Mouse (Mus musculus): ENCODE measurements around the gene Plod2.

The Plod2 gene

DNA sequence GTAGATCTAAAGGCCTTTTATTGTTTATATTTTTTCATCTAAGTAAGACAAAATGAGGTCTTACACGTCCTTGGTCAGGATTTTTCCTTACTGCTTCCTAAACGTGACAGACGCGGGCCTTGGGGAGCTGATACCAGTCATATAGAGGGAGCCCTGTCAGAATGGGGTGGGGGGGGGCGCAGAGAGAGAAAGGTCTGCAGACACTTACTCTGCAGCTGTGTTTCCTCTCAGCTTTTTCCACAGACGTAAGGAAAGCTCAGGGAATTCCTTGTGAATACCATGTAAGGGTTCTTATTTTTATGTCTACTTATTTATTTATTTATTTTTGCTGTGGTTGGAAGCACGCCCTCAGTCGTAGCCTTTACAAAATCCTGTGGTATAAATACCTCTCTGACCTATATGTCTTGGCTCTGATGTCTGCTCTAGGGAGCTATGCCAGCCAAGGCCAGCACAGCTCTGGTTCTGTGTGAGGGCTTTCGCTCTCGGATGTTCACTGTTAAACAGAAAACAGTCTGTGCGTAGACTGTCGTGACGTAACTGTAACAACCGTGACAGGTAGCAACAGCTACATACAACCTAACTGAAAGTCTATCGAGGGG is 58.0 kb downstream of the Plod2 start:
- DNase-seq (ENCODE audit: low read depth, low spot score), result no peak

DNA sequence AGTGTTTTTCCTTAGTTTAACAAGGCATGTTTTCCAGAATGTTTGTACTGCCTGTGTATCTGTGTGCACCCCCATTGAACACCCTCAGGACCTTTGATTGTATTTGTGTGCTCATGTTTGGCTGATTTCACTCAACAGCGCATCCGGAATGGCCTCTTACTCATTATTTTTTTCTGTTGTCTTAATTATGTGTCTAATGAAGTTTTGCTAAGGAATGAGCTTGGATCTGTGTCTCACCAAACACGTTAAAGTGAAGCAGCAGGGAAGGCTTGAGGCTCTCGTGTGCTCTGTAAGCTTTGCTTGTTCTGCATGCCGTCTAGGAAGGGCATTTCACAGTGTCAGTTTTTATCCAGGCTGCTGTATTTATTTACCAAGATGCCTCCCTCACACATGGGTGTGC is 59.5 kb downstream of the Plod2 start:
- DNase-seq (ENCODE audit: low read depth, low spot score), result no peak

DNA sequence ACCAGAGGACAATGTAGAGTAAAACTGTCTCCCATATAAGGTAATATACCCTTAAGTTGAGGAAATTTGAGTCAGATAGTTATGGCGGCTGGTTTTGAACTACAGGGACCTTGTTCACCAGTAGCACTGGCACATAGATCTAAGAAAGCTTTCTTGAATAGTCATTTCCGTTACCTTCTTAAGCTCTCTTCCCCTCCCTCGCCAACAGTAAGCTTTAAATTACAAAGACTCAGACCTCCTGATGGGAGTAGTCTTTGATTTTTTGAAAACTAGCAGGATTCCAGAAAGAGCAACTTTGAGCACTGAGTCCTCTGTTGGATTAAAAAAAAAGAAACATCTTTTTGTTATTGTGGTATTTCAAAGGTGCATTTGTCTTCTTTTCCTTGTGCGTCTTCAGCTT is 61.5 kb downstream of the Plod2 start:
- DNase-seq (ENCODE audit: low read depth, low spot score), result peak; percentile 87

DNA sequence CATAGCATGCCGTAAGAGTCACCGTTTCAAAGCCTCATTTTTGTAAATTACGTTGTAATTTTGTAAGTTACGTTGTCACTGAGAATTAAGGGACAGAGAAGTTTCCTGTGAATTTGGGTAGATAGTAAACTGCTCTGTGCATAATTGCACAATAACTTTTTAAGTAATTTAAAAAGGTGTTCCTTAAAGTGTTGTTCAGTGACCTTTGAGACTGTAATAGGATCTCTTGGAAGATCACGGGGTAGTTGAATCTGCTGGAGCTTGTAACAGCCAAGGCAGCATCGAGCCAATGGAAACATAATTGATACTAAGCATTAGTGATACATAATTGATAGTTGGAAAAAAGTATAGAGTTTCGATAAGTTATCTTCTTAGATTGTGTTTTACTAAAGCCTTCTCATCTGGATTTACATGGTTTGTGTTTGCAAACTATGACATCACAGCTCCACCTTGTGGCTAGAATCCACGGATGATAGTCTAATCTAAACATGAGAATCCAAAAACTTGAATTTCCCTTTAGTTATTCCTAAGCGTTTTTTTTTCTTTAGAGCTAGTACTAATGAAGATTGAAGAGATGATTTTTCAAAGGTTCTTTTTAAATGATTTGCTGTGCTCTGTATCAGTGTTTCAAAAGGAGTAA is 68.7 kb downstream of the Plod2 start:
- DNase-seq (ENCODE audit: low read depth, low spot score), result peak; percentile 35

DNA sequence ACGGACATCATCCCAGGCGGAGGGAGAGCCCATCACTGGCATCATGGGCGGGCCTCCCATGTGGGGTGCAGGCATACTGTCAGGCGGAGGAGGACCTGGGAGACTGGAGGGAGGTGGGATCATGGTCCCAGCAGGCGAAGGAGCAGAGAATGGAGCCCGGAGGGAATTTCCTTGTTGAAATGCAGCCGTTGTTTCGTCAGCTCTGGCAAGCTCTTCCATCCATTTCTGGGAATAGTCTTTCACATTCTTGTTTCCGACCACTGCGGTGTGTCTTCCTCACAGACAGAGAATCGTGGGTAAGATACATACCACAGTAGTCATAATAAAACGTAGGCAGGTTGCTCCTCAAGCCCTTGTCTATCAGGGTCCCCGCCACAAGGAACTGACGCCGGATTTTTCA is 70.6 kb downstream of the Plod2 start:
- DNase-seq (ENCODE audit: low read depth, low spot score), result no peak

DNA sequence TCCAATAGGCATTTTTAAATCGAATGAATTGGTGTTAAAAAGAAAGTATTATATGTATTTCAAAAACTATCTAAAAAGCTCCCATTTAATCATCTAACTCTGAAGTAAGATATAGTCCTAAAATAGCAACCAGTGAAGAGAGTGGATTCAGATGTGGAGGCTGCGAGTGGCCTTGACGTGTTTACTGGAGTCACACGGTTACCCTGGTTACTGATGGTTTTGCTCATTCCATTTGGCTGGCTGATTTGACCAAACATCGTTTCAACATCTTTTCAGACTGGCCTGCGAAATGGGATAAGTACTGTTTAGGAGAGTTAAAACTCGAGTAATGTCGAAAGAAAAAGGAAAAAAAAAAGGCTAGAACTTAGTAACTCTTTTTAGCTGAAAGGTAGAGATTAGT is 71.2 kb downstream of the Plod2 start:
- DNase-seq (ENCODE audit: low read depth, low spot score), result peak; percentile 20

DNA sequence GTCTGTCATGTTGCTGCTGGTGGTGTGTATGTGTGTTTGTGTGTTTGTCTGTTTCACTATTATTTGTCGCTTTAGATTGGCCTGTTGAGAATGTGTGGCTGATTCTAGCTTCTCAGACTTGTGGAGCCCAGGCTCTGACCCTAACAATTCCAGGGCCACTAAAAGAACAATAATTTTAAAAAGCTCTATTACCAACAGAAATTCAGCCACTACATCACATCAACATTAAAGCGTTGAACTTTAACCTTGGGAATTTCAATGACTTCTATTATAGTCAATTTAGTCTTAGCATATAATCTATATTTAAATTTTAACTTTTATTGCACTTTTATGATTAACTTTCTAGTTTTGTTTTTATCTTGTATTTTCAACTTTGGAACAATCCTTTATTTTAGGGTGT is 74.4 kb downstream of the Plod2 start:
- no peak for DNase-seq (ENCODE audit: low read depth, low spot score)

DNA sequence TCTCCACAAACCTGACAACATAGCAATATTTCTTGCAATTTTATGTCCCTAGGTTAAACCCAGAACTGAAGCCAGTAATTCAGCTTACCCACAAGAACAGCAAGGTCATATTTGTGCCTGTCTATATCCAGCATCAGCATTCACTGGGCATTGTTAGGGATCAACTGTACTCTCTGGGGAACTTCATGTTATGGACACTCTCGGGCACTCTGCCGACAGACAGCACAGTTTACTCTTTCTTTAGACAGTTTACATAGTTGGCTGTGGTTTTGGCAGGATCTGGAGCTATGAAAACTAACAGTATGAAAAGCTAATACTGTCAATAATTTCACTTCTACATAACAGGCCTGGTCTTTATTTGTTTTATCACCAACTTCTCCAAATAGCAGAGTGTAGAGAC is 75.4 kb downstream of the Plod2 start:
- DNase-seq (ENCODE audit: low read depth, low spot score), result no peak

DNA sequence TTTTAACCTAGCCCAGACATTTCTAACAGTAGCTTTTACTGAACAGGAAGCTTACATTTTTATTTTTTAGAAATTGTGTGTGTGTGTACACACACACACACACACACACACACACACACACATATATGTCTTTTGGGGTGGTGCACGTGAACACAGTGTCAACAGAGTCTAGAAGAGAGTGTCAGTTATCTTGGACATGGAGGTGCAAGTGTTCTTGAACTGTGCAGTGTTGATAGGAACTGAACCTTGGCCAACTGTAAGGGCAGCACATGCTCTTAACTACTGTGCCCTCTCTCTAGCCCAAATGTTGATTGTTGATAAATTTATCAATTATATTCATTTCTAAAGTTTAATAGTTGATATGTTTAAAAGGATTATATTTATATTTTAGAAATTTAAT is 78.1 kb downstream of the Plod2 start:
- DNase-seq (ENCODE audit: low read depth, low spot score), result no peak

DNA sequence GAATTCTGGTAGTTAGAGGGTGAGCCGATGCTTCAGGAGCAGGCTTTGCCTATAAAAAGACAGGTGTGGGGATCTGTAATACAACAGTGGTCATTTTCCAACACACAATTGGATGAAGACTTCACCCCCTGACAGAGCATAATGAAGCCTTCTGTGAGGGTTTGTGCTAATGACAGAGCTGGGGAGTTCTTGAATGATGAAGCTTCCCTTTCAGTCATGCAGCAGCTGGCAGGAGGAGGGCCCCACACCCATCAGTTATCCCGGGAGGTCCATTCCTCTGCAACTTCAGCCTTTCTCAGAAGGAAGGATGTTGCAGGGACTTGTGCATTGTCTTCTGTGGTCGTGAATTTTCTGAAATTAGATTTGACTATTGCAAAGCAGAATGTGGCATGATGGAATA is 79.2 kb downstream of the Plod2 start:
- no peak for DNase-seq (ENCODE audit: low read depth, low spot score)

DNA sequence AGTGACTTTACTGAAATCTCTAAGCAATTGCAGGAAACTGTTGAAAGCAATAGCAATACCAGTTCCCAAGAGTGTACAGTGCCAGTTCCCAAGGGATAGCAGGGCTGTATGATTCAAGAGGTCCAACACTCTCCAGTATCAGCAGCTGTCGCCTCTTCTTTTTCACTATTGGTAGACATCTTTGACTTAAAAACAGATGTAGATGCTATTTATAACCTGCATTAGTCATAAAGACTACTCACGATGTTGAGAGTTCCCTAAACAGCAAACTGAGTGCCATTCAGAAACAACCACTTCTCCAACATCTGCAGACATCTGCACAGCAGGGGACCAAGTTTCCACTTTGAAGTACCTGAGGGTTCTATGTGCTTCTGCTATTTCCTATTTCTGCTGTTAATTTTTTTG is 79.9 kb downstream of the Plod2 start:
- DNase-seq (ENCODE audit: low read depth, low spot score), result no peak

DNA sequence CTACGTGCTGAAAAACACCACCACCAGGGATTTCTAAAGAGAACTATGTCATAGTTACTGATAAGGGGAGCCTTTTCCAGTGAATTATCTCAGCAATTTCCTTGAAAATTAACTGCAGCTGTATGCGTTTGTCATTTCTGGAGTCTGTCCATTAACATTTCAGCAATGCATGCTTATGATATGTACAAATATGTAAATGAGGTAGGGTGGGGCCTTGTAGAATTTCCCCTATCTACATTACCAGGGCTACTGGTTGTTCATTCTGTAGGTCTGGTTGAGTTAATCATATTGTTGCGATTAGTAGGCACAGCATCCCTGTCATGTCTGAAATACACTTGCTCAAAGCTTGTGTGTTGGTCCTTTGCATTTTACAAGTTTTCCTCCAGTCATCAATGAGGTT is 92.8 kb downstream of the Plod2 start:
- no peak for DNase-seq (ENCODE audit: low read depth, low spot score)

DNA sequence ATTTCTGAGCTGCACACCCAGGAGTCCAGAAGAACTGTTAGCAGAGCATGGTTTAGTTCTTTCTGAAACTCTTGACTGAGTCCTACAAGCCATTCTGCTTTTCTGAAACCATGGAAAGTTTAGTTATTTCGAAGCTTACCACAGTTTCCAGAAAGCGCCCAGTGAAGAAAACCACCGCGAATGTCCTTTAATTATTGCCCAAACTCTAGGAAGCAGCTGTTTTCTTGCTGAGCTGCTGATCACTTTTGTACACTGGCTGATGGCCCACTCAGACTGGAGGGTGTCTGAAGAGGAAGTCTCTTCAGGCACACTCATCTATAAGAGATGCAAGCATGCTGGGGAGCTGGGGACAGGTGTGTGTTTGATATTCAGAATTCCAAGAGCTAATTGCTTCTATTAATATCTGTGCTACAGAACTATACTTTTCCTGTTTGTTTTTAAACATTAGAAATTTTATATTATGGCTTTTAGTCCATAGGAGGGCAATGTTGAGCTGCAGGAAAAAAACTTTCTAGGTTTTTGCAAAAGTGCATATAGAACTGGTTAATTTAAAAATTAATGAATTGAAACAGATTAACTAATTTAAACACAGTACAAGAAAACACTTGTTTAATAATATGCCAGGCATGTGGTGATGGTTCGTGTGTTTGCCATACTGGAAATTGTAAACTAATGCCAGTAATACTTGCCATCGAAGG is 97.3 kb downstream of the Plod2 start:
- no peak for DNase-seq (ENCODE audit: low read depth, low spot score)

DNA sequence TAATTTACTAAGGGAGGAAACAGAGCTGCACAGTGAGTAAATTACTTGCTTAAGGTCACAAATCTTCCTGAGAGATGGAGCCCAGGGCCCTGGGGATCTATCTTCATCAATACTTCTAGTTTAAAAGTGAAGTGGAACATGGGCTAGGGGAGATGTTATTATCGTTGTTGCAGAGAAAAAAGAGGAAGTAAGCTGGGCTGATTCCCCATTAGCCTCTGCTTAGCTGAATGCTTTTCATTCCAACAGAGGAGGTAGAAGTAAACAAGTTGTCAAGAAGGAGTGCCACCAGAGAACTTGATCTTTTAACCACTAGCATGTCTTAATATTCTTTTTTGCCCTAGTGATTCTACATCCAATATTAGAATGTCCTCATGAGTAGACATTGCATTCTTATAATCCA is 99.7 kb downstream of the Plod2 start:
- DNase-seq (ENCODE audit: low read depth, low spot score), result no peak

Measured in R1 (cell line).